Comparison of ENCODE assay signal across 9 mouse cellular contexts in the genomic region with DNA sequence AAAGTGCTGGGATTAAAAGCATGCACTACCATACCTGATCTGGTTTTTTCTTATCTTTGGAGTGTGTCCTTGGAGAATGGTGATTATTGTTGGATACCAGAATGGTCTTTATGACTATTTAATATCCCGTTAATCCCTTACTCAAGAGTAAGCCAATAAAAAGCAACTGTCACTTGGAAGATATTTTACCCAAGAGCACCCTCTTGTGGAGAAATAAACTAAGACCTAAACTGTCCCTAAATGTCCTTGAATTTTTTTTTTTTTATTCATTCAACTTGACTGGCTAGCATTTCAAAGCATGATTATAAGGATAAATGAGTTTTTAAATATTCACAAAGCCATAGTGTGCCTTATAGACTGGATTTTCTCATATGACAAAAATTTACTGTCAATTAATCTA. TPM values are rescaled to one million over a fixed set of nuclear protein-coding genes. Genes with fewer than 3 reads are reported as not detected.
DNase-seq lines count a peak whose midpoint lies in the region; ATAC-seq and TF ChIP-seq lines count a peak whose summit lies in the region.
"Had no signal": no experiment of that assay in that cellular context is flagged by ENCODE, and none has a peak within 500 bp of the region (broad histone marks: within the 10 kb centered on the region; RNA-seq: fewer than 3 reads in every experiment).

No protein-coding gene starts in this region.

- no peak for TF ChIP-seq POLR2A in lung, adult 2 months (IDR thresholded peaks at IDR 0.05; ENCODE audit: borderline replicate concordance, extremely low read depth, low read depth, low read length)

- TF ChIP-seq CTCF in gastrocnemius, adult 2 months (IDR thresholded peaks at IDR 0.05) = peak; percentile 71
- TF ChIP-seq CTCF in lung, adult 2 months (IDR thresholded peaks at IDR 0.05; ENCODE audit: insufficient read depth, low read length) = no peak

- H3K4me1 ChIP-seq in lung, adult 2 months (ENCODE audit: control insufficient read depth, insufficient read depth, low read length) = no peaks in the 10 kb centered on the region

- no peak for DNase-seq in gastrocnemius, adult 2 months
- DNase-seq in gastrocnemius, postnatal 14 days = no peak
- peak; percentile 35 for DNase-seq in lung, postnatal 10 days
- no peak for DNase-seq in lung, adult 2 months
- DNase-seq in skeletal muscle tissue, adult 2 months (ENCODE audit: low read depth, low spot score) = peak; percentile 14
- DNase-seq in gastrocnemius, adult 8-10 months (ENCODE audit: low spot score in 2 of 2) = no peak
- DNase-seq in thymus, postnatal 36 days = no peak
- DNase-seq: heart, postnatal 36 days had no signal

- no peak overlapping the region for H3K27ac ChIP-seq in gastrocnemius, adult 2 months

- intact Hi-C loops in gastrocnemius, adult 2 months (cut with DNase I) = loop anchor here (2.0 to 5.0 kb wide), 2 partner anchors 64 to 753 kb away; no protein-coding TSS in a partner anchor
- intact Hi-C loops in gastrocnemius, postnatal 14 days (cut with DNase I; ENCODE audit: low total_unique reads) = loop anchor here (10.0 kb wide), 1 partner anchor 760 kb away; no protein-coding TSS in a partner anchor

- WGBS in lung, adult 2 months = 30% methylated on average over 1 of the region's 1 CpGs

- no peak overlapping the region for H3K4me3 ChIP-seq in gastrocnemius, adult 2 months
- H3K4me3 ChIP-seq in lung, adult 2 months (replicated peaks; ENCODE audit: extremely low read depth, low read depth, low read length) = no peak overlapping the region

- ATAC-seq in common myeloid progenitor, adult 5-6 weeks (replicated peaks; ENCODE audit: low read depth, poor library complexity, severe bottlenecking) = 0 out of 2 replicates have a peak, but pooled peaks have one; percentile 36

RNA-seq across cellular contexts. Expression of a gene that starts 38.0 kb away (rescaled TPM):
- 10 to 100 TPM; 25.9 to 30.8 TPM for total RNA-seq in gastrocnemius, adult 2 months (2021)
- 10 to 100 TPM; 17.6 to 19.4 TPM for total RNA-seq in gastrocnemius, postnatal 14 days (2021)
- 4.2 and 5.1 TPM in 2 replicates for polyA plus RNA-seq in lung, adult 2 months (2012; rRNA removed)
- total RNA-seq in common myeloid progenitor, adult 5-6 weeks (2017) = 43.9 and 99.6 TPM in 2 replicates
- 10 to 100 TPM; 22.1 to 26.8 (median 23.4) TPM for total RNA-seq in gastrocnemius, adult 8-10 months (2022)

RNA-seq across cellular contexts. Expression of a gene that starts 56.3 kb away (rescaled TPM):
- 10 to 100 TPM; 12.1 to 18.6 TPM for total RNA-seq in gastrocnemius, adult 2 months (2021)
- 10 to 100 TPM; 34.2 to 39.6 TPM for total RNA-seq in gastrocnemius, postnatal 14 days (2021)
- polyA plus RNA-seq in lung, adult 2 months (2012; rRNA removed) = 126 and 133 TPM in 2 replicates
- total RNA-seq in common myeloid progenitor, adult 5-6 weeks (2017) = not detected in 2 replicates
- total RNA-seq in gastrocnemius, adult 8-10 months (2022) = 10 to 100 TPM in 2 of 4 experiments, 1 to 10 TPM in 2; 7.9 to 13.3 (median 10.9) TPM

Comparison
In these comparisons a context has a peak if more than half of its experiments do, and no peak if none do; other contexts are left out.
1. DNase-seq: peak in lung, postnatal 10 days (single experiment) and skeletal muscle tissue, adult 2 months (single experiment); none in gastrocnemius, adult 2 months (single experiment), gastrocnemius, postnatal 14 days (single experiment), lung, adult 2 months (single experiment), gastrocnemius, adult 8-10 months (0 of 2) and thymus, postnatal 36 days (0 of 2).